Mouse (Mus musculus) spleen, embryonic (tissue): ENCODE results near the gene Fetub.

Experiments
- CTCF ChIA-PET: fragments of 350-600 bp; sonication (Branson Sonifier 250); formaldehyde crosslinking; loops from one replicate; lab custom pipeline; 2022; lab: Charles Lee

The Fetub gene

GRCm38 (mm10) chr16:22918034-22918433, at the start of gene Fetub:
Gene Fetub (plus strand): TSS chr16:22918334.
- CTCF ChIA-PET = no interaction called here

GRCm38 (mm10) chr16:22872397-22872796, 45.7 kb upstream of the Fetub start:
- CTCF ChIA-PET = no interaction called here

GRCm38 (mm10) chr16:22873369-22873768, 44.8 kb upstream of the Fetub start:
- CTCF ChIA-PET = interaction anchor here (1.2 kb wide), 1 partner anchor 267 kb away, joined by 3 read pairs; no protein-coding TSS in a partner anchor

- CTCF ChIA-PET = no interaction called here
These were observed 41.7 kb upstream of the Fetub start for GRCm38 (mm10) chr16:22876218-22877043.

GRCm38 (mm10) chr16:22877660-22878390, 40.3 kb upstream of the Fetub start:
- CTCF ChIA-PET = no interaction called here

- CTCF ChIA-PET = no interaction called here
These were observed 39.4 kb upstream of the Fetub start for GRCm38 (mm10) chr16:22878716-22879115.

GRCm38 (mm10) chr16:22879945-22880595, 38.1 kb upstream of the Fetub start:
- CTCF ChIA-PET = interaction anchor here (0.5 kb wide), 1 partner anchor 255 kb away, joined by 6 read pairs; no protein-coding TSS in a partner anchor

GRCm38 (mm10) chr16:22880900-22881299, 37.2 kb upstream of the Fetub start:
- CTCF ChIA-PET = no interaction called here

GRCm38 (mm10) chr16:22881487-22881886, 36.6 kb upstream of the Fetub start:
- CTCF ChIA-PET = no interaction called here

GRCm38 (mm10) chr16:22883441-22883840, 34.7 kb upstream of the Fetub start:
- CTCF ChIA-PET = no interaction called here

GRCm38 (mm10) chr16:22885356-22885755, 32.8 kb upstream of the Fetub start:
- CTCF ChIA-PET = no interaction called here

- CTCF ChIA-PET = no interaction called here
These were observed 31.4 kb upstream of the Fetub start for GRCm38 (mm10) chr16:22886726-22887125.

- CTCF ChIA-PET = no interaction called here
These were observed 29.3 kb upstream of the Fetub start for GRCm38 (mm10) chr16:22888835-22889234.

GRCm38 (mm10) chr16:22889716-22890115, 28.4 kb upstream of the Fetub start:
- CTCF ChIA-PET = no interaction called here

- CTCF ChIA-PET = no interaction called here
These were observed 27.2 kb upstream of the Fetub start, which contains the start of gene Ahsg for GRCm38 (mm10) chr16:22890683-22891510. Gene Ahsg (plus strand): TSS chr16:22891277.

- CTCF ChIA-PET = no interaction called here
These were observed 26.4 kb upstream of the Fetub start for GRCm38 (mm10) chr16:22891733-22892154.

GRCm38 (mm10) chr16:22894095-22894494, 24.0 kb upstream of the Fetub start:
- CTCF ChIA-PET = no interaction called here

GRCm38 (mm10) chr16:22896618-22897017, 21.5 kb upstream of the Fetub start:
- CTCF ChIA-PET = no interaction called here

- CTCF ChIA-PET = no interaction called here
These were observed 18.8 kb upstream of the Fetub start for GRCm38 (mm10) chr16:22899346-22899745.

GRCm38 (mm10) chr16:22899866-22900570, 18.1 kb upstream of the Fetub start:
- CTCF ChIA-PET = no interaction called here

GRCm38 (mm10) chr16:22901326-22901725, 16.8 kb upstream of the Fetub start:
- CTCF ChIA-PET = no interaction called here
